Mouse (Mus musculus) embryonic fibroblast, embryonic 13.5 days (primary cell): ENCODE measurements at regions not wholly inside any gene's neighbourhood (a gene's known extent, or its start where the extent isn't known, plus 50 kb on each side); places are given as distances from the start of the nearest gene placed in this dataset.

Source experiments
- H3K27ac ChIP-seq: 2 replicates; pipeline ENCODE4 v1.5.1; 2012; ENCODE audit warnings: low read length, control low read depth, inconsistent platforms; ENCODE audit not compliant: insufficient read depth
- H3K4me1 ChIP-seq: 2 replicates; pipeline ENCODE4 v1.6.1; 2011; ENCODE audit warnings: low read length; ENCODE audit not compliant: control insufficient read depth, insufficient read depth
- H3K4me3 ChIP-seq: 2 replicates; pipeline ENCODE4 v1.5.1; 2011; ENCODE audit warnings: mild to moderate bottlenecking, control low read depth, low read length; ENCODE audit not compliant: insufficient read depth
- CTCF ChIP-seq: IDR thresholded peaks from 2 replicates; pipeline ENCODE4 v1.5.1; 2011; ENCODE audit warnings: mild to moderate bottlenecking, control low read depth, low read length, moderate library complexity, borderline replicate concordance; ENCODE audit not compliant: insufficient read depth
- POLR2A ChIP-seq: IDR thresholded peaks from 2 replicates; pipeline ENCODE4 v1.6.1; 2011; ENCODE audit warnings: low read depth, mild to moderate bottlenecking, control low read depth, low read length, moderate library complexity

GRCm38 (mm10) chr8:31616501-31616900 is 1812.0 kb upstream of the 5930422O12Rik start:
- no peak overlapping the region for H3K4me3 ChIP-seq
- H3K4me1 ChIP-seq = no peaks in the 10 kb centered on the region
- TF ChIP-seq POLR2A (no peak), CTCF (no peak)
- H3K27ac ChIP-seq = no peak overlapping the region

GRCm38 (mm10) chr8:31627708-31628107 is 1800.8 kb upstream of the 5930422O12Rik start:
- H3K27ac ChIP-seq = peak overlapping the region; percentile 37
- no peak overlapping the region for H3K4me3 ChIP-seq
- TF ChIP-seq CTCF (no peak), POLR2A (no peak)
- peaks cover 5% of the 10 kb centered on the region; the same call in 1 of the 2 replicates for H3K4me1 ChIP-seq

DNA sequence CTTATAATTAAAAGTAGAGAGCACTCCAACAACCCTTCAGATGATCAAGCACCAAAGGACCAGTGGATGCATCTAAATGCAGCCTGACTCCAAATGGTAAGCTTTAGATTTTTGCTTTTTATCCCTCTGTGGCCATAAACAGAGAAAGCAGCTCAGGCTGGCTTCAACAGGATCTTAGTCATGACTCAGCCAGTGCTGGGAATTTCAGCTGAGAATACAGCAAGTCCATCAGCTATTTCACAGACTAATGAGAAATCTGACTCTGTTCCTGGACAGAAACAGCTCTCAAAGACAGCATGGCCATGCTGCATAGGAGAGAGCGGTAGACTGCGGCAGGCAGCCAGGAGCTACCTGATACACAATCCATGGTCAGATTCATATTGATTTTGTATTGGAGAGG is 1800.4 kb upstream of the 5930422O12Rik start:
- Histone ChIP-seq H3K4me1 (peaks cover 5% of the 10 kb centered on the region; the same call in 1 of the 2 replicates), H3K27ac (peak overlapping the region; percentile 37), H3K4me3 (no peak overlapping the region)
- TF ChIP-seq CTCF = no peak
- no peak for TF ChIP-seq POLR2A

- Histone ChIP-seq H3K4me1 (no peaks in the 10 kb centered on the region), H3K4me3 (no peak overlapping the region), H3K27ac (no peak overlapping the region)
- TF ChIP-seq POLR2A (no peak), CTCF (no peak)
These were observed 1790.1 kb upstream of the 5930422O12Rik start for GRCm38 (mm10) chr8:31638417-31638816.

GRCm38 (mm10) chr8:31663717-31664116 is 1764.8 kb upstream of the 5930422O12Rik start:
- Histone ChIP-seq H3K27ac (no peak overlapping the region), H3K4me1 (no peaks in the 10 kb centered on the region), H3K4me3 (no peak overlapping the region)
- TF ChIP-seq CTCF (no peak), POLR2A (no peak)

DNA sequence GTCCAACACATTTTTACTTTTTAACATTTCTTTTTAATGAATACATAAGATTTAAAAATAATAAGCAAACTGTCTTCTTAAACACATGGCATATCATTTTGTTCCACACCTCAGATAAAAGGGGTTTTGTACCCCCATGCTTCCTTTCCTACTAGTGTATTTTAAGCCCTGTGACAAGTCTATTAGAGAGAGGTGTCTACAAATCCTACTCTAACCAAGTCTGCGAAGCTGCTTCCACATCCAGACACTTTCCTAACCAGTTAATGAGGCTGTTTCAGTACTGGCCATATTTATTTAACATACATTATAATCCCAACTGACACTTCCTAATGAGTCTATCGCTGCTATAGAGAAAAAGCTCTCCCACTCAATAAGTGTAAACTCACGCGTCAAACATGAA is 1763.0 kb upstream of the 5930422O12Rik start:
- TF ChIP-seq CTCF (no peak), POLR2A (no peak)
- no peaks in the 10 kb centered on the region for H3K4me1 ChIP-seq
- H3K4me3 ChIP-seq = no peak overlapping the region
- H3K27ac ChIP-seq = no peak overlapping the region

DNA sequence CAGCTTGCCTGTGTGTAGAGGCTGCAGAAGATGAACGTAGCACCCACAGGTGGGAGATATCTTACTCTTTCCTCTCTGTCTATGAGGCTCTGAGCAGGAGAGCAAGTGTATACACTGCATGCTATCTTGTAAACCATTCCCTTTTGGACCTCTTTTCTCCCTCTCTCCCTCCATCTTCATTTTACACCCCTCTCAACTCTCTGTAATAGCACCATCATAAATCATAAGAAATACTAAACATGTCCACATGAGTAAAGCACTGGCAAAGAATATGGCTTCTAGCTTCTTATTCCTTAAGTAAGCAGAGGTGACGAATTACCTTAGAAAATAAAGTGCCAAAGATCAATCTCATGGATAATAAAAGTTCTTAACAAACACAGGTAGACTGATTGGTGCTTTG is 1724.3 kb upstream of the 5930422O12Rik start:
- TF ChIP-seq CTCF = no peak
- TF ChIP-seq POLR2A = no peak
- H3K27ac ChIP-seq = no peak overlapping the region
- no peaks in the 10 kb centered on the region for H3K4me1 ChIP-seq

DNA sequence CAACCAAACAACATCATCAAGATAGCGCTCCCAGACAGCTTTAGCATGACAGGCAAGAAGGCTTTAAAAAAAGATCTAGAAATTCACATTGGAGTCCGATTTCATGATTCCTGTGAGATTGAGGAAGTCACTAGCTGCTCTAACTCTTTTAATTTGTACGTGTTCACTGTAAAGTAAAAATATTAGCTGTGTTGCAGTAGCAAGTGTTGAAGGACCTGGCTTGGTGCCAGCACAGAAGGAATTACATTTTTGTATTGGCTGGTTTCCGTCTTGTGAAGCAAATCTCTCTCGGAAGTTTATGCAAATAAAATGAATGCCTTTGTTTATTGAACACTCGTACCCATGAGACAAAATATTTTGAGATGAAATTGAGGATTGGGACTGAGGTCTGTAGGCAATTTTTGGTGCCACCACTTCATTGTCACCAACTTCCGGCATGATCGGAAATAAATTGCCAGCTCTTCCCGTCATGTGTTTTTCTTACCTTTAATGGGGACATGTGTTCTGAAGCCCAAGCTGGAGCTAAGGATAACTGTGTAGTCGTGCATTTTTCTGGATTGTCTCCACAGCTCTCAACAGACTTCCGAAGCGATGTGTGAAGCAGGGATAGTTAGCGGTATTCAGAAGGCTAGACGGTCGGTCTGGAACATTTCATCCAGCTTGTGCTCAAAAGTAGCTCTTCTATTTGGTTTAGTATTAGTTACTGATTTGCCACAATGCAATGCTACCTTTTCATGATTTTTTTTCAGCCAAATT is 1715.0 kb upstream of the 5930422O12Rik start:
- no peak overlapping the region for H3K4me3 ChIP-seq
- H3K27ac ChIP-seq = no peak overlapping the region
- TF ChIP-seq CTCF (no peak), POLR2A (no peak)
- H3K4me1 ChIP-seq = no peaks in the 10 kb centered on the region

More for the DNA sequence above, 1724.3 kb upstream of the 5930422O12Rik start:
- H3K4me3 ChIP-seq = no peak overlapping the region

DNA sequence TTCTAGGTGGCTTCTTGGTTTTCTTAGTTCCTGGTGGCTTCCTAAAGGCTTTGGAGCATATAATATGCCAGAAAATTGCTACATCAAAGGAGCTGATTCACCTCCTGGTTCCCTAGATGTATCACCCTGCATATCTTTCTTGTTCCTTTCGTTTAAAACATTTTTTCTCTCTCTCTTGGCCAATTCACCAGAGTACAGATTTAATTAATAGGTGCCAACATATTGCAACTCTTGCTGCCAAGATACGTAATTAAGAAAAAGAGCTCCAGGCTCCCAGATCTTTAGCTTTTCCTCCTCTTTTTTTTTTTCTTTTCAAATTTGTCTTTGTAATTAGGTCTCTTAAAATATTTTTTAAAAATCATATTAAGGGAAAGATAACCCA is 1714.4 kb upstream of the 5930422O12Rik start:
- Histone ChIP-seq H3K4me3 (no peak overlapping the region), H3K27ac (no peak overlapping the region), H3K4me1 (no peaks in the 10 kb centered on the region)
- TF ChIP-seq CTCF = no peak
- no peak for TF ChIP-seq POLR2A

DNA sequence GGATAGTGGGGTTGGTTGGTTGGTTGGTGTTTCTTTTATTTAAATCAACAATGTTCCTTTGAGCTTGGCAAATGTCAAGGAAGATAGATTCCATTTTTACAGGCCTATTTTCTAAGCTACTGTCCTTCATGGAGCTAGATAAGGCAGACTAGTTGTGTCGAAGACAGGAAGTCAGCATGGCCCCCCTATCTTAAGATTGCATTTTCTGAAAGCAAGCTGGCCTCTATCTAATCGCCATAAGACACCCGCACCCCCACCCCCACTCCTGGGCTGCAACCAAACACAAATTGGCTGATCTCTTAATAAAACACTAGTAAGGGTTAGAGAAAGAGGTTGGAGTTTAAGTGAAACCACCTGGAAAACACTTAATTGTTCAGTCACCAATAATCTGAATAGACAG is 1708.5 kb upstream of the 5930422O12Rik start:
- Histone ChIP-seq H3K4me3 (no peak overlapping the region), H3K4me1 (peaks cover 4% of the 10 kb centered on the region), H3K27ac (peak overlapping the region; percentile 78)
- TF ChIP-seq POLR2A = no peak
- TF ChIP-seq CTCF = no peak
